Mouse (Mus musculus) spleen, embryonic (tissue): ENCODE measurements around the gene Ank2.

Source experiments
- CTCF ChIA-PET: fragments of 350-600 bp; sonication (Branson Sonifier 250); formaldehyde crosslinking; loops from one replicate; lab custom pipeline; 2022; lab: Charles Lee

The Ank2 gene

GRCm38 (mm10) chr3:127361846-127362245 is 137.3 kb downstream of the Ank2 start:
- CTCF ChIA-PET, result no interaction called here

GRCm38 (mm10) chr3:127361384-127361783 is 137.8 kb downstream of the Ank2 start:
- CTCF ChIA-PET, result no interaction called here

- CTCF ChIA-PET, result no interaction called here
These were observed 143.9 kb downstream of the Ank2 start for GRCm38 (mm10) chr3:127355252-127355651.

GRCm38 (mm10) chr3:127350602-127351362 is 148.4 kb downstream of the Ank2 start:
- CTCF ChIA-PET, result no interaction called here

- CTCF ChIA-PET, result interaction anchor here (0.6 kb wide), 1 partner anchor 103 kb away, joined by 6 read pairs; no protein-coding TSS in a partner anchor
These were observed 150.2 kb downstream of the Ank2 start for GRCm38 (mm10) chr3:127348926-127349325.

- CTCF ChIA-PET, result no interaction called here
These were observed 153.2 kb downstream of the Ank2 start for GRCm38 (mm10) chr3:127345860-127346459.

GRCm38 (mm10) chr3:127341300-127341699 is 157.8 kb downstream of the Ank2 start:
- CTCF ChIA-PET, result no interaction called here

- CTCF ChIA-PET, result no interaction called here
These were observed 164.3 kb downstream of the Ank2 start for GRCm38 (mm10) chr3:127334876-127335275.

GRCm38 (mm10) chr3:127331562-127331961 is 167.6 kb downstream of the Ank2 start:
- CTCF ChIA-PET, result no interaction called here

- CTCF ChIA-PET, result no interaction called here
These were observed 172.8 kb downstream of the Ank2 start for GRCm38 (mm10) chr3:127326355-127326754.

GRCm38 (mm10) chr3:127322870-127323269 is 176.3 kb downstream of the Ank2 start:
- CTCF ChIA-PET, result no interaction called here

- CTCF ChIA-PET, result no interaction called here
These were observed 177.5 kb downstream of the Ank2 start for GRCm38 (mm10) chr3:127321645-127322044.

- CTCF ChIA-PET, result interaction anchor here (0.6 kb wide), 1 partner anchor 418 kb away, joined by 3 read pairs; no protein-coding TSS in a partner anchor
These were observed 178.1 kb downstream of the Ank2 start for GRCm38 (mm10) chr3:127321031-127321430.

- CTCF ChIA-PET, result interaction anchor here (0.6 kb wide), 1 partner anchor 417 kb away, joined by 3 read pairs; no protein-coding TSS in a partner anchor
These were observed 178.8 kb downstream of the Ank2 start for GRCm38 (mm10) chr3:127320311-127320710.

- CTCF ChIA-PET, result no interaction called here
These were observed 181.5 kb downstream of the Ank2 start for GRCm38 (mm10) chr3:127317641-127318040.

- CTCF ChIA-PET, result no interaction called here
These were observed 182.4 kb downstream of the Ank2 start for GRCm38 (mm10) chr3:127316717-127317116.

- CTCF ChIA-PET, result no interaction called here
These were observed 187.6 kb downstream of the Ank2 start for GRCm38 (mm10) chr3:127311521-127311920.

- CTCF ChIA-PET, result no interaction called here
These were observed 189.1 kb downstream of the Ank2 start for GRCm38 (mm10) chr3:127310079-127310478.

GRCm38 (mm10) chr3:127303957-127304553 is 195.1 kb downstream of the Ank2 start:
- CTCF ChIA-PET, result no interaction called here

GRCm38 (mm10) chr3:127303041-127303440 is 196.1 kb downstream of the Ank2 start:
- CTCF ChIA-PET, result no interaction called here

- CTCF ChIA-PET, result no interaction called here
These were observed 198.4 kb downstream of the Ank2 start for GRCm38 (mm10) chr3:127300790-127301189.

- CTCF ChIA-PET, result no interaction called here
These were observed 203.2 kb downstream of the Ank2 start for GRCm38 (mm10) chr3:127295921-127296320.
